Mouse (Mus musculus): ENCODE measurements at regions not wholly inside any gene's neighbourhood (a gene's known extent, or its start where the extent isn't known, plus 50 kb on each side); places are given as distances from the start of the nearest gene placed in this dataset.

DNA sequence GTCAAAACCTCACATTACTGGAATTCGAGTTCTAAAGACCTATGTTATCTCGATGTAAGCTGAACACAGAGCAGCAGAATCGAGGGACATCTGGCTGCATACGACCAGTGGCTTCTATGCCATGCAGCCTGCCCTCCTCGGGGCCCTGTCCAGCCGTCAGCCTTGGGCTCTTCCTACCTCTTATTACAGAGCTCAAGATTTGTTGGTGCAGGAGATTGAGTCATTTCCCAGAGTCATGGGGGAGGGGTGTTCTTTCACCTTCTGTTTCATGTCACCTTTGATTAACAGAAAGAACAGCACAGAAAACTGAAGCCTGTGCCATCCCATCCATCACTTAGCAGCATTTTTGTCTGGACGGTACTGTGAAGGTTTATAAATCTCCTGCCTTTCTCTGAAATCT, 52.1 kb downstream of the Sst start:
- no peak for DNase-seq

GRCm38 (mm10) chr16:23838114-23838513, 52.6 kb downstream of the Sst start:
- DNase-seq: no peak

DNA sequence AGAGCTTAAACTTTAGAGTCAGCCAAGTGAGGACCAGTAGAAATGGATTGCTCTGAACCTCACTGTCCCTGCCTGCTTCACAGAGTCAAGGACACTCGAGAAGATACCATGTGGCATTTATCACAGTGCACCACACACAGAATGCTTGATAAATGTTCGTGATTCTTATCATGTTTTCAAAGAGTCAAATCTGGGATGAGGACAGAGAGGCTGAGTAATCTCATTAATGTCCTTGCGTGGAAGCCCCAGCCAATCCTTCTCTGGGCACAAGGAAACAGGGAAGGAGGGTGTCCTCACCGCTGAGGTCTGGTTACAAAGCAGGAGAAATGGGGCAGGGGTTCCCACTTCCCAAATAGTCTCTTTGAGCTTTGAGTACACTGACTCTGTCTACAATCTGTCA, 55.8 kb downstream of the Sst start:
- DNase-seq: no peak

DNA sequence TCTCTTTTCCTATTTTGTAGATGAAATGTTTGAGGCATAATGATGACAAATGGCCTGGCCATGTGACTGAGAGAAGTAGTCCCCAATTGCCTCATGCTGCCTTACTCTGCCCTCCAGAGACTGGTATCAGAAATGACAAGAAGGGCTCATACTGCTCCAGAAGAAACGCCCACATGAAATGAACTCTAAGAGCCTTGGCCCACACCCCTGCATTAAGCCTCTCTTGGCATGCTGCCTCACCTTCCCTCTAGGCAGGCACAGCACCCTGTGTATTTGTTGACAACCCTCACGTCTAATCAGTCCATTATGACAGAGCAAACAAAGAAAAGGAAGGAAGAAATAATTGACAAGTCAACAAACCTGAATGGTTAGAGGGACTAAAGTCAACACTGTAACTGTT, 57.2 kb downstream of the Sst start:
- DNase-seq: no peak

GRCm38 (mm10) chr16:23833042-23833423, 57.7 kb downstream of the Sst start:
- DNase-seq: no peak

DNA sequence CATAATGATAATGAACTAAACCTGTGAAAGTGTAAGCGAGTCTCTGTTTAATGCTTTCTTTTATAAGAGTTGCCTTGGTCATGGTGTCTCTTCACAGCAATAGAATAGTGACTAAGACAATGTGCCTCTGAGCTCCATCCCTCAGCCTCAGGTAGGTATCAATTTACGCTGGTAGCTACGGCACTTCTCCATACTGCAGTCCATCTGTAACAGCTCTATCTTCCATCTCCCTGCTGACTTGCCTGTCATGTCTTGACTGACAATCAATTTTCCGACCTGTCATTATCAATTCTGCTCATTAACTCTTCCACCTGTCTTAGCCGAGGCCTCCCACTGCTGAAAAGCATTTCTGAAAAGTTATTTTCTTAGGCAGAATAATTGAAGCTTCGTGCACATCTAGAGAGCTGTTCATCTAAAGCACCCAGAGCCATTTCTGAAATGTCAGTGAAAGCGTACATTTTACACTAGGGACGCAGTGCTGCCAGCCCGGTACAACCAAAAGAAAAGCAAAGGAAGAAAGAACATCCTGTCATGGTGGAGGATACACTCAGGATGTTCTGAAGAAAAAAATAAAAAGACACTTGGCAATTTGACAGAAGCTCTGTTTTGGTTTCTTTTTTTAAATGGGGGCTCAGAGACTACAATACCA, 58.2 kb downstream of the Sst start:
- no peak for DNase-seq

GRCm38 (mm10) chr16:23825662-23826061, 65.1 kb downstream of the Sst start:
- DNase-seq: no peak

- DNase-seq: no peak
These were observed 105.5 kb downstream of the Sst start for GRCm38 (mm10) chr16:23785216-23785615.

GRCm38 (mm10) chr16:23784021-23784897, 106.5 kb downstream of the Sst start:
- DNase-seq: no peak

GRCm38 (mm10) chr16:23780440-23781231, 110.1 kb downstream of the Sst start:
- DNase-seq: no peak

DNA sequence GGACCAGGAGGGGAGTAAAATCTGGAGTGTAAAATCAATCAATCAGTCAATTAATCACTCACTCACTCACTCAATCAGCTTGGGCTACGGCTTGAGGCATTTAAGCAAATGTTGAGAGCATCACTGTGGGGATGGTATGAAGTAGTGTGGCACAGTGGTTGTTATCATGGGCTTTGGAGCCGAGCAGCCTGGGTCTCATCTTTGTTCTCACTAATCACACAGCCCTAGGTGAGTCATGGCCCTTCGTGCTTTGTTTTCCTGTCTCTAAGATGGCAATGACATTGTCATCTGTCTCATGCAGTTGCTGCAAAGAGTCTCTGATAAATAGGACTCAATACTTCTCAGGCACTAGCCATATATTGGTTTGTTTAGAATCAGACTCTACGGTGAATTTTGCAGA, 112.9 kb downstream of the Sst start:
- no peak for DNase-seq

DNA sequence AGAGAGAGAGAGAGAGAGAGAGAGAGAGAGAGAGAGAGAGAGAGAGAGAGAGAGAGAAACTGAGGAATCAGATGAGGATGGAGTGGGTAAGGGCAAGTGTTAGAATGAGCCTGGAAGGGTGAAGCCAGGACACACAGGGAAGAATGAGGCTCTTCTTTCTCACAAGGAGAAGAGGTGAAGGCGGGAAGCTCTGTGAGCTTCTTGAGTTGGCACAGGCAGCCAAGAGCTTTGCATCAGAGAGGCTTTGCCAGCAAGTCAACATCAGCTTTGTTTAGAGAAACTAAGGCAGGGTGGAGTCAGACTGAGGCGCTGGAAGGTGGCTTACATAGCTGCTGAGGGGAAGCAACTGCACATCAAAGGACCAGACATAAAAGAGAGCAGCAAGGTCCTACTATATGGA, 113.7 kb downstream of the Sst start:
- DNase-seq: no peak

DNA sequence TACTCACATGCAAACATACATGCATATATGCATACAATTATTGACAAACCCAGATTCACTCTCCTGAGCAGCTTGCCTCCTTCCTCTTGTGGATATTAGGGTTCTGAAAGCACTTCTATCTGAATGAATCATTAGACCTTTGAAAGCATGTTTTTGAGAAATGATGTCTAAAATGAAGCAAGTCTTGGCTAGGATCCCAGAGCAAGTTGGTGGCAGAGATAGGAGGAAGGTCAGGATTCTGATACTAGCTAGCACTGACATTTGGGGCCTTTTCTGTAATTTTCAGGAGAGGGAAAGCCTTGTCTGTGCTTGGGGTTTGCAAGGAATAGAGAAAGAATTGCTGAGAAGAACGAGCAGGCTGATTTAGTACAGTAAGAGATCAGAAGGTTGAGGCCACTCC, 114.3 kb downstream of the Sst start:
- no peak for DNase-seq

- peak; percentile 6 for DNase-seq
These were observed 132.5 kb downstream of the Sst start for GRCm38 (mm10) chr16:23758136-23758812.

DNA sequence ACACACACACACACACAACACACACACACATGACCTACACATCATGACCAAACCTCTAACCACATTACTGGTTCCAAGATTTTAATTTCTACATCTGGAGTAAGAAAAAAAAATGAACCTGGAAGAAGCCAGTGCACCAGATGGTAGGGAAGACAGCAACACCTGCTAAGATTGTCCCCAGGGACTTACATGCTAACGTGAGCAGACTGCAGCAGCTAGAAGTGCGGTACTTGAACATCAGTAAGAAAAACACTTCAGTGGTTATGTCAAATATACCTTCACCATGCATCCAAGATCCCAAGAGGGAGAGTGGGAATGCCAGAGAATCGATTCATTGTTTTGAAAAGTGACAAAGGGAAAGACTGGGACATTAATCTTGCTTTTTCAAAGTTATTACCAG, 153.7 kb downstream of the Sst start:
- no peak for DNase-seq

DNA sequence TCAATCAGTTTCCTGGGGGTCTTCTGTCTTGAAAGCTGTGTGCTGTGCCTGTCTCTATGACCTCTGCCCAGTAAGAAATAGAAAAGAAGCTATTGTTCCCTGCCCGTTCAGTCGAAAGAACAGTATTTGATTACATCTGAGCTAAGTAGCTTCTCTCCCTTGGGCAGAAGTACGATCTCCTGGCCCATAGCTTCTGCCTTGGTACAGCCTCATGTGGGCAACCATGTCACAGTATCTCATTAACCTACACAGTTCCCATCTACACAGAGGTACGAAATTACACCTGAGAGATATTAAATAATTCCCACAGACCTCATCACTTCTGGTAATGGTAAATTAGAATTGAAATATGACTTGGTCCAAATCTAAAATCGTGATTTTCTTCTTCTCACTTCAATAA, 155.0 kb downstream of the Sst start:
- no peak for DNase-seq

DNA sequence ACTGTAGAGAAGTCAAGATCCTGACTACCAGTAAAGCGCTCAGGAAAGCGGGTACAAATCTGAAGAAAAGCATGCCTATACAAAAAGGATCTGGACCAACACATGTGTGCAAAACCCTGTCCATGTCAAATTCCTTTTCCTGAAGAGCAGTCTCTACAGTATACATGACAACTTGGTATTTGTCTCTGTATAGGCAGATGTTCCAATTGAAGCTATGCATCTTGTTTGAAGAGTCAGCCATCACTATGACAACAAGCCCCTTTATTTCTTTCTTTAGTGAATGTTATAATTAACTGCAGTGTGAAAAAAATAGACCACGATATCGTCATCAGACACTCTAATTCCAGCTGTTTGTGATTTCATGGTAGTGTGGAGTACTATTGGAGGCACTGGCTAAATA, 164.2 kb downstream of the Sst start:
- DNase-seq: no peak

- DNase-seq: no peak
These were observed 169.0 kb downstream of the Sst start for GRCm38 (mm10) chr16:23721745-23722144.

DNA sequence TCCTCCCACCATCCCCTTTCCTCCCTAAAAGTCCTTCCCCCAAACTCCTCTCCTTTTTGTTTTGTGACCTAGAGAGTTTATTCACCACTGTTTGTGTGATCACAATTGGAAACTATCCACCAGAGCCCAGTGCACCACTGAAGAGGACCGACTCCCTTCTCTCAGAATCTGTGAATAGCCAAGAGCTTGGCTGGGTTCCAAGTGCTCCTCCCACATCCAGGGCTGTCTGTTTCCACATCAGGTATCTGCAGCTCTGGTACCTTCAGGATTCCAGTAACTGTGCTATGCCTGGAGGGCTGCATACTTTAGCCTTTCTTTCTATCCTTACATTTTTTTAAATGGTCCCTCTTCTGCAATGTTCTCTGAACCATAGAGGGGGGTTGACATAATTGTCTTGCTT, 180.5 kb upstream of the Masp1 start:
- no peak for DNase-seq

- DNase-seq: peak; percentile 28
These were observed 173.6 kb upstream of the Masp1 start for GRCm38 (mm10) chr16:23694226-23694625.

- no peak for DNase-seq
These were observed 169.4 kb upstream of the Masp1 start for GRCm38 (mm10) chr16:23690061-23690460.

DNA sequence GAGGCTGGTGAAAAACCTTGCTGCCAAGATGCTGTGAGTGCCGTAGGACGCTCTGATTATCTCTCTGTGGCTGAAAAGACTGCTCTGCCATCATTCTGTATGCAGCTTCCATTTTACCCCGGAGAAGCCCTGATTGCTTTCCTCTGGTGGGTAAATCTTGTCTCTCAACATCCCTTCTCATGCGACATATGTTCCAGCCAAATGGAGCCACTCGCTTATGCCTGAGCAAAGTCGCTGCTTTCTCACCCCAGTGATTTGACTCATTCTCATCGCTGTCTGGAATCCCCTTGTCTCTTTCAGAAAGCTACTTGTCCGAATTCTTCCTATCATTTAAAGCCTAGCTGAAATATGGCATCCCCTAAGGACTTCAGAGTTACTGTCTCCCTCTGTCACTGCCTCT, 166.2 kb upstream of the Masp1 start:
- peak; percentile 49 for DNase-seq

DNA sequence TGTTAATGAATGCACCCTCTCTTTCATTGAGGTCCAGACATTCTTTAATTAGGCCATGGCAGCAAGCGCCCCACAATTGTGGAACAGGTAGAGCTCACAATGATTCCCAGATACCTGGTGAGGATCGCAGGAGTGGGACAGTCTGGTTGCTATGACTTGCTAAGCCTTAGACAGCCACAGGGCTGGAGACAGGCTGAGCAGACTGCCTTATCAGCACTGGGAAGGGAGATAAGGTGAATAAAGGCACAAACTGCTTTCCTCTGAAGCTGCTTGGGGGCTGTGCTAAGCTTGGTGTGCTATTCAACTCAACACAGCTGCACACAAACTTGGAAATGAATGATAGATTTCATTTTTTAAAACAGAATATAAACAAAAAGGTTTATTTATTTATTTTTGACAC, 159.8 kb upstream of the Masp1 start:
- DNase-seq: no peak
